Mouse (Mus musculus): ENCODE data around the gene Nr2f2. TPM values are rescaled to one million over a fixed set of nuclear protein-coding genes. Genes with fewer than 3 reads are reported as not detected.

Nr2f2 gene
- polyA plus RNA-seq, 1 experiment from 2014 or later: 113 TPM

GRCm38 (mm10) chr7:70361383-70362364 lies 4.9 kb downstream of the Nr2f2 start:
- WGBS: under 1% methylated on average over 95 of the region's 98 CpGs
- Histone ChIP-seq H3K36me3 (ENCODE audit: control insufficient read depth, insufficient read depth, low read length) (peaks cover 15% of the 10 kb centered on the region), H3K4me2 (ENCODE audit: low read length) (peak overlapping the region; percentile 78), H3K9ac (replicated peaks; ENCODE audit: low read length) (peak overlapping the region; percentile 91), H3K27me3 (ENCODE audit: control insufficient read depth, insufficient read depth, low read length) (peaks cover 48% of the 10 kb centered on the region), H3K4me3 (replicated peaks; ENCODE audit: low read depth, low read length) (peak overlapping the region; percentile 59), H3K27ac (replicated peaks; ENCODE audit: low read depth, low read length) (peak overlapping the region; percentile 98), H3K9me3 (ENCODE audit: control insufficient read depth, low read length) (no peaks in the 10 kb centered on the region), H3K4me1 (ENCODE audit: control insufficient read depth, insufficient read depth, low read length) (no peaks in the 10 kb centered on the region)
- ATAC-seq (ENCODE audit: low FRiP score, low TSS enrichment) (peak; percentile 92), DNase-seq (peak; percentile 99)

- ATAC-seq (ENCODE audit: low FRiP score, low TSS enrichment) (no peak), DNase-seq (peak; percentile 62)
- Histone ChIP-seq H3K27me3 (ENCODE audit: control insufficient read depth, insufficient read depth, low read length) (peaks cover 52% of the 10 kb centered on the region), H3K4me2 (ENCODE audit: low read length) (peak overlapping the region; percentile 78), H3K27ac (replicated peaks; ENCODE audit: low read depth, low read length) (peak overlapping the region; percentile 98), H3K4me1 (ENCODE audit: control insufficient read depth, insufficient read depth, low read length) (no peaks in the 10 kb centered on the region), H3K4me3 (replicated peaks; ENCODE audit: low read depth, low read length) (peak overlapping the region; percentile 59), H3K9me3 (ENCODE audit: control insufficient read depth, low read length) (no peaks in the 10 kb centered on the region), H3K9ac (replicated peaks; ENCODE audit: low read length) (peak overlapping the region; percentile 91), H3K36me3 (ENCODE audit: control insufficient read depth, insufficient read depth, low read length) (peaks cover 17% of the 10 kb centered on the region)
- under 1% methylated on average over 69 of the region's 84 CpGs for WGBS
Observed at GRCm38 (mm10) chr7:70360611-70361382, 5.7 kb downstream of the Nr2f2 start.

- H3K4me2 ChIP-seq (ENCODE audit: low read length): peak overlapping the region; percentile 78
- H3K4me3 ChIP-seq (replicated peaks; ENCODE audit: low read depth, low read length): peak overlapping the region; percentile 59
- peak overlapping the region; percentile 98 for H3K27ac ChIP-seq (replicated peaks; ENCODE audit: low read depth, low read length)
- H3K36me3 ChIP-seq (ENCODE audit: control insufficient read depth, insufficient read depth, low read length): peaks cover 17% of the 10 kb centered on the region
- DNase-seq: peak; percentile 59
- H3K27me3 ChIP-seq (ENCODE audit: control insufficient read depth, insufficient read depth, low read length): peaks cover 60% of the 10 kb centered on the region
- no peak for ATAC-seq (ENCODE audit: low FRiP score, low TSS enrichment)
- H3K4me1 ChIP-seq (ENCODE audit: control insufficient read depth, insufficient read depth, low read length): no peaks in the 10 kb centered on the region
- peak overlapping the region; percentile 91 for H3K9ac ChIP-seq (replicated peaks; ENCODE audit: low read length)
- H3K9me3 ChIP-seq (ENCODE audit: control insufficient read depth, low read length): no peaks in the 10 kb centered on the region
- WGBS: under 1% methylated on average over 75 of the region's 75 CpGs
Observed at GRCm38 (mm10) chr7:70359791-70360581, 6.5 kb downstream of the Nr2f2 start.

GRCm38 (mm10) chr7:70358848-70359591 lies 7.5 kb downstream of the Nr2f2 start:
- H3K9me3 ChIP-seq (ENCODE audit: control insufficient read depth, low read length): no peaks in the 10 kb centered on the region
- peaks cover 20% of the 10 kb centered on the region for H3K36me3 ChIP-seq (ENCODE audit: control insufficient read depth, insufficient read depth, low read length)
- DNase-seq (peak; percentile 69), ATAC-seq (ENCODE audit: low FRiP score, low TSS enrichment) (no peak)
- WGBS: 0% methylated on average over 33 of the region's 33 CpGs
- peak overlapping the region; percentile 59 for H3K4me3 ChIP-seq (replicated peaks; ENCODE audit: low read depth, low read length)
- peak overlapping the region; percentile 78 for H3K4me2 ChIP-seq (ENCODE audit: low read length)
- peak overlapping the region; percentile 91 for H3K9ac ChIP-seq (replicated peaks; ENCODE audit: low read length)
- H3K4me1 ChIP-seq (ENCODE audit: control insufficient read depth, insufficient read depth, low read length): no peaks in the 10 kb centered on the region
- H3K27me3 ChIP-seq (ENCODE audit: control insufficient read depth, insufficient read depth, low read length): peaks cover 66% of the 10 kb centered on the region
- peak overlapping the region; percentile 98 for H3K27ac ChIP-seq (replicated peaks; ENCODE audit: low read depth, low read length)

GRCm38 (mm10) chr7:70358020-70358847 lies 8.3 kb downstream of the Nr2f2 start:
- peak; percentile 57 for DNase-seq
- Histone ChIP-seq H3K4me1 (ENCODE audit: control insufficient read depth, insufficient read depth, low read length) (no peaks in the 10 kb centered on the region), H3K9ac (replicated peaks; ENCODE audit: low read length) (peak overlapping the region; percentile 91), H3K27ac (replicated peaks; ENCODE audit: low read depth, low read length) (peak overlapping the region; percentile 98), H3K4me2 (ENCODE audit: low read length) (peak overlapping the region; percentile 78), H3K27me3 (ENCODE audit: control insufficient read depth, insufficient read depth, low read length) (peaks cover 60% of the 10 kb centered on the region), H3K4me3 (replicated peaks; ENCODE audit: low read depth, low read length) (peak overlapping the region; percentile 59), H3K9me3 (ENCODE audit: control insufficient read depth, low read length) (no peaks in the 10 kb centered on the region), H3K36me3 (ENCODE audit: control insufficient read depth, insufficient read depth, low read length) (peaks cover 20% of the 10 kb centered on the region)
- ATAC-seq (ENCODE audit: low FRiP score, low TSS enrichment): no peak
- 1% methylated on average over 33 of the region's 33 CpGs for WGBS

GRCm38 (mm10) chr7:70357516-70358019 lies 9.0 kb downstream of the Nr2f2 start:
- Histone ChIP-seq H3K4me1 (ENCODE audit: control insufficient read depth, insufficient read depth, low read length) (no peaks in the 10 kb centered on the region), H3K9ac (replicated peaks; ENCODE audit: low read length) (peak overlapping the region; percentile 91), H3K27me3 (ENCODE audit: control insufficient read depth, insufficient read depth, low read length) (peaks cover 59% of the 10 kb centered on the region), H3K27ac (replicated peaks; ENCODE audit: low read depth, low read length) (peak overlapping the region; percentile 98), H3K4me3 (replicated peaks; ENCODE audit: low read depth, low read length) (peak overlapping the region; percentile 59), H3K9me3 (ENCODE audit: control insufficient read depth, low read length) (no peaks in the 10 kb centered on the region), H3K4me2 (ENCODE audit: low read length) (peak overlapping the region; percentile 78), H3K36me3 (ENCODE audit: control insufficient read depth, insufficient read depth, low read length) (peaks cover 20% of the 10 kb centered on the region)
- DNase-seq: peak; percentile 39
- ATAC-seq (ENCODE audit: low FRiP score, low TSS enrichment): no peak
- WGBS: 9% methylated on average over 17 of the region's 17 CpGs
